Mouse (Mus musculus) neural tube, embryonic 12.5 days (tissue): Measurements from ENCODE around the gene Cep290. TPM values are rescaled to one million over a fixed set of nuclear protein-coding genes. Genes with fewer than 3 reads are reported as not detected.

ENCODE experiments used
- ATAC-seq: fragments of 200-750 bp; cut with Nextera tagmentation; 2 replicates; pipeline ENCODE4 v1.8.0; 2017; ENCODE audit warnings: low read depth, mild to moderate bottlenecking, moderate TSS enrichment, moderate library complexity; ENCODE audit not compliant: low FRiP score
- H3K27ac ChIP-seq: fragments of 300-500 bp; sonication (generic); 2 replicates; pipeline ENCODE4 v1.5.1; 2016
- H3K27me3 ChIP-seq: fragments of 300-500 bp; sonication (generic); replicated peaks from 2 replicates; pipeline ENCODE4 v1.6.1; 2016; ENCODE audit warnings: mild to moderate bottlenecking
- H3K36me3 ChIP-seq: fragments of 300-500 bp; sonication (generic); 2 replicates; pipeline ENCODE4 v1.6.1; 2016; ENCODE audit warnings: mild to moderate bottlenecking
- H3K4me1 ChIP-seq: fragments of 300-500 bp; sonication (generic); 2 replicates; pipeline ENCODE4 v1.6.1; 2016
- H3K4me2 ChIP-seq: fragments of 300-500 bp; sonication (generic); replicated peaks from 2 replicates; pipeline ENCODE4 v1.6.1; 2016; ENCODE audit warnings: mild to moderate bottlenecking
- H3K4me3 ChIP-seq: fragments of 300-500 bp; sonication (generic); 2 replicates; pipeline ENCODE4 v1.5.1; 2016
- H3K9ac ChIP-seq: fragments of 300-500 bp; sonication (generic); 2 replicates; pipeline ENCODE4 v1.6.1; 2016; ENCODE audit warnings: mild to moderate bottlenecking
- H3K9me3 ChIP-seq: fragments of 300-500 bp; sonication (generic); 2 replicates; pipeline ENCODE4 v1.6.1; 2016; ENCODE audit warnings: mild to moderate bottlenecking
- WGBS: fragments of 180-500 bp; shearing (Covaris S2); methylation state at CpG from one replicate; pipeline ENCODE4 v1.1.7; 2016; 5-methylcytosine and 5-hydroxymethylcytosine counted together
- polyA plus RNA-seq: library from polyadenylated mRNA; unstranded; fragments of >200 nt; fragmentation: Nextera tagmentation; extraction: Ambion mirVana; gene quantifications from 2 replicates; pipeline ENCODE4 v1.2.1, GENCODE M21; 2016

The Cep290 gene
- polyA plus RNA-seq, 1 experiment from 2014 or later, result 6.0 TPM

GRCm38 (mm10) chr10:100604254-100604653, 116.9 kb downstream of the Cep290 start:
- WGBS, result 72% methylated on average over 2 of the region's 2 CpGs
- ATAC-seq, result 0 out of 2 replicates have a peak, but pooled peaks have one; percentile 50
- no peak overlapping the region for H3K9ac ChIP-seq
- H3K4me2 ChIP-seq, result no peak overlapping the region
- H3K36me3 ChIP-seq, result no peaks in the 10 kb centered on the region
- H3K9me3 ChIP-seq, result no peaks in the 10 kb centered on the region
- H3K27ac ChIP-seq, result no peak overlapping the region
- no peaks in the 10 kb centered on the region for H3K27me3 ChIP-seq
- no peaks in the 10 kb centered on the region for H3K4me1 ChIP-seq
- no peak overlapping the region for H3K4me3 ChIP-seq

DNA sequence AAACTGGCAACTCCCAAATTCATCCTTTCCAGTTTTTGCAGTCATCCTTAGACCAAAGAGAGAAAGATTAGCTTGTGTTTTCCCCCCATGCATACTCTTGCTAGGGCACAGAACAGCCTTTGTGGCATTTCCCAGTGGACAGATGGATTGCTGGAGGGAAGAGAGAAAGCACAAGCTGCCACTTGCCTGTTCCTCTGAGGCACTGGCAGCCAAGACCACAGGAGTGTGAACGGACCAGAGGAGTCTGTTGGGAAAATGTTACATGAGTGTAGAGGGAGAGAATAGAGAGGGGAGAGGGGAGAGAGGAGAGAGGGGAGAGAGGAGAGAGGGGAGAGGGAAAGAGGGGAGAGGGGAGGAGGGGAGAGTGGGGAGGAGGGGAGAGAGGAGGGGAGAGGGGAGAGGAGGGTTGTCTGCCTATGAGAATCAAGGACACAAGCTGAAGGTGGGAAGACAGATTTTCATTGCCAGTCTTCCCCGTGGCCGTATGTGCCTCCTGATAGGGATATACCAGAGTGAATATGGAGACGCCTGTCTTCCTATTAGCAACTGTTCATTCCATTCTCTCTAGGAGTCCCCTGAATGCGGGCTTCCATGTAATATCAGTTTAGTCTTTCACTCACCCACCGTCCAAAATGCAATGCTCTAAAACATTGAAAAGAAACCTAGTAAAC, 130.0 kb downstream of the Cep290 start:
- Histone ChIP-seq H3K9ac (no peak overlapping the region), H3K27ac (no peak overlapping the region), H3K36me3 (no peaks in the 10 kb centered on the region), H3K4me3 (no peak overlapping the region), H3K9me3 (no peaks in the 10 kb centered on the region), H3K4me2 (no peak overlapping the region), H3K27me3 (no peaks in the 10 kb centered on the region), H3K4me1 (no peaks in the 10 kb centered on the region)
- ATAC-seq, result no peak
- WGBS, result 74% methylated on average over 6 of the region's 6 CpGs

DNA sequence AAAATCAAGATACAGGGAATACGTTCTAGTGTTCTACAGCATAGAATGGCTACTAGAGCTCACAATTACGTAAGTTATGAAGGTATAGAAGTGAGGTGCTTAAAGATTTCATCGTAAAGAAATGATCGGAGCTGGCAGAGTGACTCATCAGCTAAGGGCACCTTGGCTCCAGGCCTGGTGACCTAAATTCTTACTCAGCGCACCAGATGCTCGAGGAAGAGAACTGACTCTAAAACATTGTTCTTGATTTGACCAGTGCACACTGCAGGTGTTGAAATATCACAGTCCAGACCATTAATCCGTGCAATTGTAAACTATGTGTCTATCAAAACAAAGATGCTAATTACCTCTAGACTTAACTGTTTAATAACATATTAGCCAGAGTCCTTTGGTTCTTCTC, 132.1 kb downstream of the Cep290 start:
- no peak for ATAC-seq
- Histone ChIP-seq H3K9me3 (no peaks in the 10 kb centered on the region), H3K4me3 (no peak overlapping the region), H3K27ac (no peak overlapping the region), H3K9ac (no peak overlapping the region), H3K36me3 (no peaks in the 10 kb centered on the region), H3K4me1 (no peaks in the 10 kb centered on the region), H3K27me3 (no peaks in the 10 kb centered on the region), H3K4me2 (no peak overlapping the region)
- 91% methylated on average over 7 of the region's 7 CpGs for WGBS

DNA sequence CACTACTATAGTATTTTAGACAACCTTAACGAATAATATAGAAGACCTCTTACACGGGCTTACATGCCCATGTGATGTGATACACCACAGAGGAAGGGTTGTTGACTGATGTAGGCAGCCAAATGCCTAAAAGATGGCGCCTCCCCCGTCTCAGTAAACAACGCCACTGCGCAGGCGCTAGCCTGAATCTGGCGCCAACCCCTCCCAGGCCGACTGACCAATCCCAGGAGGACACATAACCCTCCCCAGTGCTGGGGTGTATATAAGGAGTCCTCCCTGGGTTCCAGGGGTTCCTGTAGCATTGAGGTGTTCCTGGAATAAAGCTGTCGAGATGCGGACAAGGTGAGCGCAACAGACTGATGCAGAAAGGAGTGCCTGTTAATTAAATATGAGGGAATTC, 132.7 kb downstream of the Cep290 start:
- Histone ChIP-seq H3K4me3 (no peak overlapping the region), H3K27me3 (no peaks in the 10 kb centered on the region), H3K9ac (no peak overlapping the region), H3K36me3 (no peaks in the 10 kb centered on the region), H3K4me1 (no peaks in the 10 kb centered on the region), H3K4me2 (no peak overlapping the region), H3K27ac (no peak overlapping the region), H3K9me3 (no peaks in the 10 kb centered on the region)
- no peak for ATAC-seq
- 93% methylated on average over 12 of the region's 12 CpGs for WGBS

- Histone ChIP-seq H3K27ac (no peak overlapping the region), H3K4me2 (no peak overlapping the region)
- WGBS, result 80% methylated on average over 3 of the region's 3 CpGs
Measured at GRCm38 (mm10) chr10:100622494-100622893, 135.1 kb downstream of the Cep290 start.

More at GRCm38 (mm10) chr10:100622494-100622893, 135.1 kb downstream of the Cep290 start:
- Histone ChIP-seq H3K4me3 (no peak overlapping the region), H3K27me3 (no peaks in the 10 kb centered on the region), H3K9ac (no peak overlapping the region), H3K36me3 (no peaks in the 10 kb centered on the region), H3K9me3 (no peaks in the 10 kb centered on the region), H3K4me1 (no peaks in the 10 kb centered on the region)
- ATAC-seq, result no peak

Other genes starting within 250 kb of the Cep290 start
- not detected in 2 replicates for gene Gm4301, start 151.9 kb upstream of the Cep290 start, polyA plus RNA-seq
- not detected in 2 replicates for gene Gm4302, start 146.7 kb upstream of the Cep290 start, polyA plus RNA-seq
- gene Gm4303, start 141.6 kb upstream of the Cep290 start, polyA plus RNA-seq, result not detected in 2 replicates
- gene Gm4305, start 136.5 kb upstream of the Cep290 start, polyA plus RNA-seq, result not detected in 2 replicates
- not detected in 2 replicates for gene Gm4307, start 126.2 kb upstream of the Cep290 start, polyA plus RNA-seq
- gene Gm4312, start 105.0 kb upstream of the Cep290 start, polyA plus RNA-seq, result not detected in 2 replicates
- 12.4 and 13.6 TPM in 2 replicates for gene Tmtc3, start 208 bp upstream of the Cep290 start, polyA plus RNA-seq
- 11.3 and 12.3 TPM in 2 replicates for gene 4930430F08Rik, start 102.9 kb downstream of the Cep290 start, polyA plus RNA-seq
- not detected in 2 replicates for gene 1700017N19Rik, start 102.9 kb downstream of the Cep290 start, polyA plus RNA-seq